ENCODE assay signal across 13 mouse cellular contexts in the genomic region with DNA sequence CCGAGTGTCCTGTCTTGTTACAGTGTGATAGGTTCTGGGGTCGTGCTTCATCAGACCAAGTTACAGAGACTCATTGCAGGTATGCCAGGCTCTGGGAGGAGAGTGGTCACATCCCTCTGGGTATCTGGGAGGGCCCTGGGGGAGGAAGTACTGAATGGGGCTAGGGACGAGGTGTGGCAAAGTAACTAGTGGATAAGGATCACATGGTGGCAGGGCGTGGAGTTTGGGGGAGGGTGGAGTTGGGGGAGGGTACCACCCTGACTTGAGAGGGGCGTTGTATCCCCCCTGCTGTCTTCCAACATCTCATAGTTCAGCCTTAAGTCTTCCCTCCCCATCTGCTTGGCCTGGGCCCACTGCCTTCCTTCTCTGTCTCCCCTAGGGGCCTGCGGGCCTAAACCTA.
"Had no signal": no experiment of that assay in that cellular context is flagged by ENCODE, and none has a peak within 500 bp of the region (broad histone marks: within the 10 kb centered on the region; RNA-seq: fewer than 3 reads in every experiment).

No protein-coding gene starts in this region.

- H3K27ac ChIP-seq: kidney, postnatal 0 days; limb, embryonic 13.5 days; midbrain, embryonic 10.5 days; midbrain, embryonic 15.5 days; neural tube, embryonic 13.5 days had no signal

- H3K36me3 ChIP-seq: limb, embryonic 13.5 days; midbrain, embryonic 10.5 days; midbrain, embryonic 15.5 days; neural tube, embryonic 13.5 days had no signal

- H3K4me3 ChIP-seq: limb, embryonic 13.5 days; midbrain, embryonic 10.5 days; midbrain, embryonic 15.5 days; neural tube, embryonic 13.5 days had no signal

- DNase-seq: kidney, adult 9 months; kidney, postnatal 36 days; lung, adult 18-20 months; retina, postnatal 1 day; right cerebral cortex, postnatal 4 days; spleen, adult 18-20 months; thymus, postnatal 4 days had no signal

- H3K4me1 ChIP-seq: midbrain, embryonic 10.5 days; midbrain, embryonic 15.5 days had no signal

- H3K4me2 ChIP-seq: limb, embryonic 13.5 days; midbrain, embryonic 15.5 days; neural tube, embryonic 13.5 days had no signal

- H3K27me3 ChIP-seq: limb, embryonic 13.5 days; midbrain, embryonic 15.5 days; neural tube, embryonic 13.5 days had no signal

- H3K9me3 ChIP-seq: limb, embryonic 13.5 days; midbrain, embryonic 10.5 days; midbrain, embryonic 15.5 days; neural tube, embryonic 13.5 days had no signal

- ATAC-seq: intestine, postnatal 0 days; midbrain, embryonic 15.5 days had no signal

- H3K9ac ChIP-seq: limb, embryonic 13.5 days; midbrain, embryonic 15.5 days; neural tube, embryonic 13.5 days had no signal
